Mouse (Mus musculus) left cerebral cortex, postnatal 14 days (tissue): ENCODE data around the gene Cd3eap. TPM values are rescaled to one million over a fixed set of nuclear protein-coding genes. Genes with fewer than 3 reads are reported as not detected.
A peak's percentile ranks its signal among the peaks of the same experiment; 100 is the strongest.

Experiments
- DNase-seq, 2 experiments: peaks; one replicate each; pipeline ENCODE4 v3.0.0; 2021 to 2022; ENCODE audit warnings: low spot score in 2 of 2, mixed read lengths in 1 of 2
- intact Hi-C: fragments of 180-260 bp; cut with DNase I; formaldehyde crosslinking; loops from one replicate; pipeline ENCODE4 v1.15.1; 2025
- total RNA-seq, 2 experiments: library from RNA; stranded (reverse); gene quantifications; 2 replicates each; pipeline ENCODE4 v1.2.3; 2021

Cd3eap gene
- total RNA-seq, 2 experiments from 2014 or later, result 20.6 to 20.9 TPM

DNA sequence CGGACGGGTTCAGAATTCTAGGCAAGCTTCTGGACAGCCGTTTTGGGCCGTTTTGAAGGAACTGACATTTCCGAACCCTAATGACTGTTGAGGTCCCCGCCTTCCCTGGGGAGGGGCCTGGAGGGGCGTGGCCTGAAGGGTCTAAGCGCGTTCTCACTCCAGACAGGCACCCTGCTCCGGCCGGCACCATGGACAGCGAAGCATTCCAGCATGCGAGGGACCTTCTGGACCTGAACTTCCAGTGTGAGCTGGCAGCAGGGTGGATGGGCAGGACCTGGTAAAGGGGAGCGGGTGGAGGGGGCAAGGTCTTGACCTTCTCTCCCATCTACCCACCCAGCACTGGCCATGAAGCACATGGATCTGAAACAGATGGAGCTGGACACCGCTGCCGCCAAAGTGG lies 9.1 kb upstream of the Cd3eap start:
- no peak for DNase-seq
- intact Hi-C loops, result no loop called here

GRCm38 (mm10) chr7:19365376-19365775 lies 6.1 kb upstream of the Cd3eap start:
- intact Hi-C loops, result no loop called here
- DNase-seq, result no peak

- intact Hi-C loops, result no loop called here
- peak in 1 of 2 experiments; percentile 51 for DNase-seq
These were observed 4.6 kb upstream of the Cd3eap start for GRCm38 (mm10) chr7:19363881-19364280.

GRCm38 (mm10) chr7:19362276-19362675 lies 3.0 kb upstream of the Cd3eap start:
- intact Hi-C loops, result no loop called here
- DNase-seq, result no peak

DNA sequence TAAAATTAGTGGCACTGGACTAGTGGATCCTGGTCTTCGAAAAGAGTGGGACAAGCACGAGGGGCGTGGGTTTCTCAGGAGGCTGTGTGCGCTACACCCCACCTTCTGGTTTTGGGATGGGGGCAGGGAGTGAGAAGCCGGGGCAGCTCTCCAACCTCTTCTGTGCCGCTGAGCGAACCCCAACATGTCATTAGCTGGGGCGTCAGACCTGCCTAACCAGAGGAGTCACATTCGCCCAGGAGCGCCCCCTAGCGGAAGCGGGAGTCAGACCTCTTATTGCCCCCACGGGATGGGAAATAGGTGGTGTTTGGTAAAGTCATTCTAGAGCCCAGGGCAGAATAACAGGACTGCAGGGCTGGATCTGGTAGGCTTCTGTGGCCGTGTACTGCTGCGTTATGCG lies 2.4 kb upstream of the Cd3eap start:
- intact Hi-C loops, result no loop called here
- peak; percentile 59 to 67 for DNase-seq

DNA sequence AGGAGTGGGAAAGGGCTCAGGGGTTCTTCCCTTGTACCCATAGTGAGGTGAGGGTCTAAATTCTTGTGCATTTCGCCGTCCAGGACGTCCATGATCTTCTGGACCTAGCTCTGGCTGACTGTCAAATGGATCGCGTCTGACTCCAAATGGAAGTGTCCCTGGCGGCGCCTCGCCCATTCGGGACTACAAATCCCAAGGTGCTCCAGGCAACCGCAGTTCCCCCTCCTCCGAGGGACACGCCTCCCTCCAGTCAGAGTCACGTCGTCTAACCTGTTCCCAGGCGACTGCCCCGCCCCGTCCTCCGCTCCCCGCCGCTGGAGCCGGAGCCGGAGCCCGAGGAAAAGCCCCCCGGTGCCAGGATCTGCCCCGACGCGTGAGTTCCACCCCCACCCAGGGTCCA lies 1.7 kb upstream of the Cd3eap start:
- peak; percentile 88 to 93 for DNase-seq
- intact Hi-C loops, result no loop called here

- intact Hi-C loops, result no loop called here
- peak; percentile 72 to 83 for DNase-seq
These were observed 784 bp upstream of the Cd3eap start for GRCm38 (mm10) chr7:19359892-19360641.

DNA sequence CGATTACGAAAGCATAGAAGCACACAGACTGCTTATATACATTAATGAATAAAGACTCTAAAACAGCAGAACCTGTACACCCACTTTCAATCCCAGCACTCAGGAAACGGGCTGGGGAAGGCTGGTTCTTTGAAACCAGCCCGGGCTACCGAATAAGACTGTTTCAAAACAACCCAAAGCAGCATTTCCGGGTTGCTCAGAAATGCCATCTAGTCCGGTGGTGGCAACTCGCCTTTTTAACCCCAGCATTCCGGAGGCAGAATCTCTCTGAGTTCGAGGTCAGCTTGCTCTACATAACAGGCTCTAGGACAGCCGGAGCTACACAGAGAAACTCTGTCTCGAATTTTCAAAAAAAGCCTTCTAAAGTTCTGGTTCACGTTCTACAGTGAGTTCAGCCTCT lies 649 bp downstream of the Cd3eap start:
- DNase-seq, result no peak
- intact Hi-C loops, result no loop called here

DNA sequence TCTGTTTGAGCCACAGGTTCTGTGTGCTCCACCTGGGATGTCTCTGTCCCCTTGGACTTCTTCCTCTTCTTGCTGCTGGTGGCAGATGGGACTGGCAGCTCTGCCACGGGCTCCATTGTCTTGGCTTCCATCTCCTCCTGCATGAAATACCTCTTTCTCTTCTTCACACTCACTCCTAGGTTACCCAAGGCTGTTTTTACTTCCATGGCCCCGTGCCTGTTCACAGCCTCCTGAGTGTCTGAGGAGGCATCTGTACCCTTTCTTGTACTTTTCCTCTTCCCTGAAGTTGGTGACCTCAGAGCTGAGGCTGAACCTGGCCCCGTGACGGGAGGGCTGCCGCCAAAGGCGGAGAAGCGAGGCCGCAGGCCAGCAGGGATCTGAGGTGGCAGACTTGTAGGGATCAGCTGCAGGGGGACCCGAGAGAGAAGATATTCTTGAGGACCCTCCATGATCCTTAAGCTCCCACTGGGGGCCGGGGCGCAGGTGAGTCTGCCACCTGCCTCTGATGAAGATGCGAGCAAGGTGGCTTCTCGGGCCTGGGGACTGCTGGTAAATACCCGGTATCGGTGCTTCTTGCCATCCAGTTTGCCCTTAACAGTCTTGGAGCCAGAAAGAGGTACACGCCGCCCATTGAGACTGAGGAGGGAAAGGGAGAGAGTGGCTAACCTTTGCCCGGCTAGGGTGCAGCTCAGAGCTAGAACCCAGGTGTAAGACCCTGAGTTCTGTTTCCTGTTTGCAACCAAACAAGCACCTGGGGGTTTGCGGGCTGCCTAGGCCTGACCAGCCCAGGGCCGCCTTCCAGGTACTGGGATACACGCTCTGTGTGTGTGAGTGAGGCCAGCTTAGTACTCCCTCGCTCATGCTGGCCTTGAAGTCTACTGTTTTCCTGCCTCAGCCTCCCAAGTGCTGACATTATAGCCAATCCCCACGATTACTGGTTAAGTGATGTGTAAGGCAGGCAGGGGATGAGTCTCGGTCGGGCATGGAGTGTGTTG lies 1.6 kb downstream of the Cd3eap start:
- intact Hi-C loops, result no loop called here
- DNase-seq, result no peak

DNA sequence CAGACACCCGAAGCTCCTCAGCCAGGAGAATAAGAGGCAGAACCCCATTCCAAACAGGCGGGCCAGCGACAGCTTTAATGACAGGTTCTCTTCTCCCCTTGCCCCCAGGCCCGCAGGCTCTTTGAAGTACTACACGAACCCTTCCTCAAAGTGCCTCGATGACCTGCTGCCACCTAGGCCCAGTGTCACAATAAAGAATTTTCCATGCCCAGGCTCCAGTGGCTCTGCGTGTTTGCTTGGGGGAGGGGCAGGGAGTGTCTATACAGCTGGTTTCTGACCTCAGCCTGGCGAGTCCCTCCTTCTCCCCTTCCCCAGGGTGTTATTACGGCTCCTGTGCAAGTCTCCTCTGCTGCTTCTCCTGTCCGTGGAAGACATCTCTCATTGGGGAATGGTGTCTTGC lies 3.0 kb downstream of the Cd3eap start:
- no peak for DNase-seq
- intact Hi-C loops, result no loop called here

- intact Hi-C loops, result no loop called here
- no peak for DNase-seq
These were observed 4.3 kb downstream of the Cd3eap start for GRCm38 (mm10) chr7:19354991-19355390.

DNA sequence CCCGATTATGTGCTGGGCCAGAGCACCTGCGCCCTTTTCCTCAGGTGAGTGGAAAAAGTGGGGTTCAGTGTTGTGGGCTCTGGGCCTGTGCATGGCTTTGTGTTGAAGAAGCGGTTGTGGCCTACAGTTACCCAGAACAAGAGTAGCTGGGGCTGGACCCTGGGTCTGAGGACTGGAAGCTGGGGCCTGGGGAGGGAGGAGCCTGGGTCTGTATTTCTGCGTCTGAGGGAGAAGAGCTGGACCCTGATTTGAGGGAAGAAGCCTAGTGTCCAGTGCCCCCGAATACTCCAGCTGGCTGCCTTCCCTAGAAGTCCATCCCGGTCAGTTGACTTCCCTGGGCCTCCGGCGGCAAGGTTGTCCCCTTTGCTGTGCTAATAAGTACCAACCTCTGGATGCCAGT lies 9.1 kb downstream of the Cd3eap start:
- no peak for DNase-seq
- intact Hi-C loops, result no loop called here

DNA sequence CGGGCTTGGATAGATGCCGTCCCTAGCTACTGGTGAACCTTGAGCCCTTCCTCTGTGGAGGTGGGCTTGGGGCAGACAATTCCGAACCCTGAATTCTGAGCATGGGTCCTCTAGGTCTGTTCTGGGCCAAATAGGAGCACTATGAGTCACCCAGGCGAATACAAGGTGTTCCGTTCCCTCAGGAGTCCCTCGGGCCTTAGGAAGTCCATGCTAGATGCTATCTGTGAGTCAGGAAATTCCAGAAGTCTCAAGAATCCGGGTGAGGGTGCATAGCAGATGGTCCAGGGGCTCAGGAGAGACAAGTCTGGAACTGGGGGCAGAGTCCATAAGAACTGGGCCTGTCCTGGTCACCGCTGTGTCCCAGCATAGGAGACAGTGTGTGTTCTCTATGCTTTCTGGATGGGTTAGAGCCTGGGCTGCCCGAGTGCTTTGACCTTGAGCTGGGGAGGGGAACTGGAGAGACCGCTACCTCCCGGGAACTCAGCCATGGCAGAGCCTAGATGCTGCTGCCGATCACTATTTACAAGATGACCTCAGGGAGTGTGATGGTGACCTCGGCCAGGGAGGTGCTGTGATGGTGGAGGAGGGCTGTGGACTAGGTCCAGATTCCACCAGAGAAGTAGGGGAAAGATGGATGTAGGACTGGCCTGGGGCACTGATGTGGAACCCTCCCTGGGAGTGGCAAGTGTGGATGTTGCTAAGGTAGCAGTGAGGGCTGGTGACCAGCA lies 9.9 kb downstream of the Cd3eap start:
- intact Hi-C loops, result loop anchor here (5.0 kb wide), 1 partner anchor 112 kb away; no protein-coding TSS in a partner anchor
- no peak for DNase-seq

DNA sequence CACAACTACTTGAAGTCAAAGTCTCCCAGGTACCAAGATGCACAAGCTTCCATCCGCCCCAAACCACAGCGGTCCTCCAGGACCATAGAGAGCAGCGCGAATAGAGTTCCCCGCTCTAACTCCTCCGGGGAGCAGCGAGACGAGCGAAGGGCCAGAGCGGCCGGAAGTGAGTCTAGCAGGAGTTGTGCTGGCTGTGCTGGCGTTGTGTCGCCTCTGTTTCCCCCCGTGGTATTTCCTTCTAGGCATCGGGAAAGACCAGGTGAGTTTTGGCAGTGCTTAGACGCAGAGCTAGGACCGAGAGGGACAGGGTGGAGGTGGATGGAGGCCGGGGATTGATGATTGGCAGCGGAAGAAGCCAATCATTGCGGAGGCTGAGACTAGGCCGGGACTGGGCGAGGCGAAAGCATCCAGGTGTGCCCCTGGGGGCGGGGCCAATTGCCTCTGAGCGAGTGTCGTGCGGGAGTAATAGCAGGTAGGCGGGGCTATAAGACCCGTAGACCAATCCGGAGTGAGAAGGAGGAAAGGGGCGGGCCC lies 14.3 kb downstream of the Cd3eap start:
- DNase-seq, result peak; percentile 94 to 96
- intact Hi-C loops, result loop anchor here (5.0 kb wide), 1 partner anchor 108 kb away; no protein-coding TSS in a partner anchor

DNA sequence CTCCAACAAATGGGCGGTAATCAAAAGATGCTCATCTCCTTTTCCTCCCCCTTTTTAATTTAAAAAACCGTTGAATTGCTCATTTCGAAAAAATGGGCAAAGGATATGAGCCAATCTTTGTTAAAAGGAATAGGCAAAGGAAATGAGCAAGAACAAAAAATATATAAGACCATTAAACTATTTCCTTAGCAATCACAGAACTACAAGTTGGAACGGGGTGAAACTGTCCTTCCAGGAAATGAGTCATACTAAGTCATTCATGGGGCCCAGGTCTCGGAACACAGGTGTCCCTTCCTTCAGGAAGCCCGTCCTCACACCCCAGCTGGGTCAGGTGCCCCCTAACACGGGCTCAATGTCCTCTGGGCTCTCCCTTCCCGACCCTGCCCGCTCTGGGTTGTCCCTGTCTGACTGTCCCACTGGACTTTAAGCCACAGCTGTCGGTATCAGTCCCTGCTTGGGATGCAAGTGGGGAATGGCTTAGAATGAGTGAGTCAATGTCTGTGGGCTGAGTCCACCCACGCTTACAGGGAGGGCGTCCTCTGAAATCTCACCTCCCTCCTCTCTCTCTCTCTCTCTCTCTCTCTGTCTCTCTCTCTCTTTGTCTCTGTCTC lies 14.9 kb downstream of the Cd3eap start, which contains the start of gene Ercc1:
Gene Ercc1, plus strand, starts transcription at position 542 of the 611 bp plus-strand sequence.
- intact Hi-C loops, result no loop called here
- DNase-seq, result no peak

DNA sequence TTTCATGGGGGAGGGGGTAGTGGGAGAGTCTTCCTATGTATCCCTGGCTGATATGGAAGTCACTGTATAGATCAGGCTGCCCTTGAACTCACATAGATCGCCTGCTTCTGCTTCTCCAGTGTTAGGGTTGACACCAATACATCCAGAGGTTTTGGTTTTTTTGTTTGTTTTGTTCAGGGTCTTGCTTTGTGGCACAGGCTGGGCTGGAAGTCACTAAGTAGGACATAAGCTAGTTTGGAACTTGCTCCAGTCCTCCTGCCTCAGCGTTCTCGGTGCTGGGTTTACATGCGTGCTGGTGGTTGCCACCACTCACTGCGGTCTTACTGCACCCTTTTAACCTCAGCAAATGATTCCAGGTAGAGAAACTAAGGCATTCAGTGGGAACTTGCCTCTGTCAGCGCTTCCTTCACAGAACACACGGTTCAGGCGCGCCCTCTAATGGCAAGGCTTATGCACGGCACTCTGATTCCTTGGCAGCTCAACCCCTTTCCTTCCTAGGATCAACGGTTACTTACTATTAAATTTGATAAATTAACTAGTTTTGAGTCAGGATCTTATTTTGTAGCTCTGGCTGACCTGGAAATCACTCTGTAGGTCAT lies 16.0 kb downstream of the Cd3eap start:
- intact Hi-C loops, result loop anchor here (1.0 kb wide), 1 partner anchor 43 kb away; no protein-coding TSS in a partner anchor
- DNase-seq, result peak; percentile 64 to 79

DNA sequence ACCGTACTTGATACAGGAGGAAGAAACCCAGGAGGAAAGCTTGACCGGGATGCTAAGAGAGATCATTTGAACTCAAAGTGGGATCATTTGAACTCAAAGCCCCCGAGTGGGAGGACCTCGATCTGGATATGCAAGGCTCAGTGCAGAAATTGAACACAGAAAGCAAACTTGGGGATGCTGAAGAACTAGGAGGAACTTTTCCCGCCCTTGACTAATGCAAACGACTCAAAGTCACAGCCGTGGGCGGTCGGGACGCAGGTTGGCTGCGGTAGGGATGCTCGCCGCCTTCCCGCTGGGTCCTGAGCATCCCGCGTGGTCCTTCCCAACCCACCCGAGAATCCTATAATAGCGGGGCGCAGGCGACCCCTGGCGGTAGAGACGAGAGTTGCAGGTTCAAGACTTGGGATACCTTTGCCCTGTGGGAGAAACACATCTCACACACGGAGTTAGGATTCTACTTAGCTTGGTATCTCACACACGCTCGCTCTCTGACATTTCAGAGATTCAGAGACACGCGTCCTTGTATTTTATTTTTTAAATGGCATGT lies 16.7 kb downstream of the Cd3eap start:
- DNase-seq, result peak; percentile 89 to 93
- intact Hi-C loops, result loop anchor here (1.0 kb wide), 1 partner anchor 42 kb away; no protein-coding TSS in a partner anchor

DNA sequence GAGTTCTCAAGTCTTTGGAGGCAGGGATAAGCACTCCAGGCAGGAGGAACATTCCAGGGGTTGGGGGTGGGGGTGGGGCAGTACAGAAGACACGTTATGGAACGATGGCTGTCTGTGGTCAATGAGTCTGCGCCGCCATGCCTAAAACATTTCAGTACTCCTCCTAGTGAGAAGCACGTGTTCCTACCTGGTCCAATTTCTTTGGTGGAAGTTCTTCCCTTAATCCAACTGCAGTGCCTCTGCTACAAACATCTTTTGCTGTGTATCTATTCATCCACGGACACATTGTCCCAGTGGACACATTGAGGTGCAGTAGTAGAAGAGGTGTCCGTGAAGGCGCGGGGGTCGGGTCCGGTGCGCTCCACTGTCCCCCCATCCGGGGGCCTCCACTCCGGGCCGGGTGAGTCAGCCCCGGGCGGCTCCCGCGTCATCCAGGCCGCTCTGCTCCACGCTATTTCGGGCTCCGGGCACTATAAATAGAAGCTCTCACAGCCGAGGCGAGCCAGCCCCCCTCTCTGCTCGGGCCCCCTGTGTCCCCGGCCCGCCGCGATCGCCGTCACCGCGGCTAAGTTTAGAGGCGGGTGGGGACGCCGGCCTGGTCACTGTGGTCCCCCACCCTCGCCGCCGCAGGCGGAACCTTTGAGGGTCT lies 17.4 kb downstream of the Cd3eap start:
- peak; percentile 49 to 66 for DNase-seq
- intact Hi-C loops, result no loop called here
